Mouse (Mus musculus): ENCODE results near the gene Card10. TPM values are rescaled to one million over a fixed set of nuclear protein-coding genes. Genes with fewer than 3 reads are reported as not detected.
A peak's percentile ranks its signal among the peaks of the same experiment; 100 is the strongest.

Gene Card10
- polyA plus RNA-seq, 1 experiment: 24.2 TPM

DNA sequence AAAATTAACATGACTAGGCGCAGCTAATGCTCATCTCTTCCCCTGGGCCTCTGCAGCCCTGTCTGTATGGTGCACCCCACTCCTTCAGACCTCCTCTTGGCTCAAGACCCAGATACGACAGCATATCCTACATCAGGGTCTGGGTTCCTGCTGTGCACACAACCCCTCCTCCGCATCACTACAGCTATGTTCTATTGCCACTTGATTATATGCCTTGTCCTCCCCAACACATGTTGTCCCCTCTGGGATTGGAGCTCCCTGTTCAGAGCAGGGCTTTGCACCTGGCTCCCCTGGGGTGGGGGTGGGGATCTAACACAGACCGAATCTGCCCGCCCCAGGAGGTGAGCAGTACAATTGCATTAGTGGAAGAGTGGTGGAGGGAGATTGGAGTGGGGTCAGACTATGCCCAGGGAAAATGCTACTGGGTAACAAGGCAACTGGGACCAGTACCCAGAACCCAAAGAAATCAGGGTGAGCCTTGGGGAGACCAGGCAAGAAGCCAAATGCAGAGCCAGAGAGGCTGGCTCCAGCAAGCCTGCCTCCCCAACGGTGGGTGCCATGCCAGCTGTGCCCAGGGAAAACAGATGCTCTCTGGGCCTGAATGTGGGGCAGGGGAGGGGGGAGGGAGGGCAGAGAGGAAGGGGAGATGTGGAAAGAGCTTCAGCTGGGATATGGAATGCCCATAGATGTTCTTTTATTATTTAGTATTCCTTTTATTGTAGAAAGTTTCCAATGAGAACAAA lies 52.1 kb downstream of the Card10 start:
- no peak for DNase-seq (ENCODE audit: low read depth, low spot score)
- 36% methylated on average over 6 of the region's 6 CpGs for WGBS

DNA sequence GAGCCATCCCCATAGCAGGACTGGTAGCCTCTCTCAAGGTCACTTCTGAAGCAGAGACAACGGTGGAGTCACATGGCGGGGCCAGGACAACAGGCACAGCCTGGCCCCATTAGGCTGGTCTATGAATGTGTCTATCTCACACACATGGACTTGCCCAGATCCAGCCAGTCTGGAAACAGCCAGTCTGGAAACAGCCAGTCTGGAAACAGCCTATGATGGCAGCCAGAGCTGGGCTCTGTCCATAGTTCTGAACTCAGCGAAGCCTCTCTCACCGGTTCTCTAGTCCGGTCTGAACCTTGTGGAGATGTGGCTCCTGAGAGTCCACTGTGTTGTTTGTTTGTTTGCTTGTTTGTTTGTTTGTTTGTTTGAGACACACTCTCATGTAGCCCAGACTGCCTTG lies 53.0 kb downstream of the Card10 start:
- no peak for DNase-seq (ENCODE audit: low read depth, low spot score)
- 36% methylated on average over 5 of the region's 5 CpGs for WGBS

DNA sequence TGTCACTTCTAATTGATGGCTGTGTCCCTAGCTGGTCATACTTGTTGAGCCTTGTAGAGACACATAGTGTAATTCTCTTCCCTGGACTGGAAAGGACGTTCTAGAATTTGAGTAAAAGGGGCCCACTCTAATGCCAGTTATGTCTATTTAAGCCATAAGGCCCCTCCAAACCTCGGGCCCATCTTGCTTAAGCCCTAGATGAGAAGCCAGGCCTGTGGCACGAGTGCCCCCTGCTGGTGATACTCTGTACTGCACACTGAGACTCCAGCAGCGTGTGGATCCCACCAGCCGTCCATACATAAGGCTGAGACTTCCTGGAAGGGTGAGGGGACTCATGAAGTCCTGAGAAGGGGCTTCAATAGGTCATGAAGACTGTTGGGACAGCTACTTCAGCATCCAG lies 58.6 kb downstream of the Card10 start:
- peak; percentile 25 for DNase-seq (ENCODE audit: low read depth, low spot score)
- 4% methylated on average over 5 of the region's 5 CpGs for WGBS

DNA sequence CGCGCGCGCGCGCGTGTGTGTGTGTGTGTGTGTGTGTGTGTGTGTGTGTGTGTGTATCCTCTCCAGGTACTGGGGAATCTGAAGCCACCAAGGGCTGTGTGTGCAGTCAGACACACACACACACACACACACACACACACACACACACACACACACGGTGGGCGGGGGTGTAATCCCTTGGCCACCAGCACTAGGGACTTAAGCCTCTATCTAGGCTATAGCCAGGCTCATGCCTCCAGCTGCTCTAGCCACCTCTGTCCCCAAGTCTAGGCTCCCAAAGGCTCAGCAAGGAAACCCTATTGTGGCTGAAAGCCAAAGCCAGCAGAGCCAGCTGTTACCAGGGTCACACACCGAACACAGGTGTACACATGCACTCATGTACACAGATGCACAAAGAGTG lies 60.0 kb downstream of the Card10 start:
- no peak for DNase-seq (ENCODE audit: low read depth, low spot score)

DNA sequence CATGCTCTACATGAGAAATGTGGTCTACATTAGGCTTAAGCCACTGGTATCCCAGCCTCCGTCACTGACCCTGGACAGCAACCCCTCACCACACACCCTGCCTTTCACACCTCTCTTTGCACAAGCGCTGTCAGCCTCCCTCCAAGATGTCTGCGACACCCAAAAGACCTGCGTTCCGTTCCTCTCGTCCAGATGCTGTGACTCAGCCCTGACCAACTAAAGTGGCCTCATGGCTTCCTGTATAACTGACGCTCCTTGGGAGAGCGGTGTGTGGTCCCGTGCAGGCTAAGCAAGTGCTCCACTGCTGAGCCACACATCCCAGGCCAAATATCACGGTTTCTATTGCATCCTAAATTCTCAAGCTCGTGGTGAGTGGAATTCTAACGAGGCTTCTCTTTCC lies 62.2 kb downstream of the Card10 start:
- 46% methylated on average over 12 of the region's 12 CpGs for WGBS
- DNase-seq (ENCODE audit: low read depth, low spot score): no peak

More for the DNA sequence above, 60.0 kb downstream of the Card10 start:
- 83% methylated on average over 8 of the region's 10 CpGs for WGBS

DNA sequence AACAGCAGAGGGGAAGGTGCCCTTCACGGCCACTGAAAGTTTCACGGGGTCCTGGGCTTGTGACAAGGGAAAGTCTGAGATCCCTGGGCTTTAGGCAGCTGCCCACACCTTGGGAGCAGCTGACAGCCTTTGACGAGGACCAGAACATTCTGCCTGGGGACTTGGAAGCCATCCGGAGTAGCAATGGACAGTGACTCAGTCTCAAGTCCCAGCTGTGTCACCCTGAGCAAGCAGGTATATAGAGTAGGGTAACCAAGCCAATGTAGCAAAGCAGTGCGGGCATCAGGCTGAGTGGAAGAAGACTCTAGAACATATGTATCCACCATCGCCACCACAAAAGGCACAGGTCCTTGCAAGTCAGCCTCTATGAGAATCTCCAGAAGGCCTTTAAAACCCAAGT lies 65.7 kb downstream of the Card10 start:
- WGBS: 55% methylated on average over 6 of the region's 6 CpGs
- DNase-seq (ENCODE audit: low read depth, low spot score): no peak

DNA sequence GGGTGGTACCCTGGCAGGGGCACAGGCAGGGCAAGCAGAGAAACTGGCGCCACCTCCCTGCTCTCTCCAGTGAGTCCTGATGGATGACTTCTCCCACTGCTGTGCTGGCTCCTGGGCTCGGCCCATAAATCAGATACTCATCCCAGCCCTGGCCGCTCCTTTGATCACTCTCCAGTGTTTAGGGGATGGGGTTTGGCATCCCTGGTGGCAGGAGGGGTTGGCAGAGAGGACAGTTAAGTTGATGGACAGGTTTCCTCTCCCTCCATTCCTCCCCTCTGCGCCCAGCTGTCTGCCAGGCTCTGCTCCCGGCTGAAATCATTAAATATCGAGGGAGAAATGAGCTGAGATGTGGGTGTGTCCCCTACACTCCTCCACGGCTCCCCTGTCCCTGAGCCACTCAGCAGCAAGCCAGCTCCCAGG lies 66.2 kb downstream of the Card10 start:
- WGBS: 15% methylated on average over 7 of the region's 7 CpGs
- no peak for DNase-seq (ENCODE audit: low read depth, low spot score)

DNA sequence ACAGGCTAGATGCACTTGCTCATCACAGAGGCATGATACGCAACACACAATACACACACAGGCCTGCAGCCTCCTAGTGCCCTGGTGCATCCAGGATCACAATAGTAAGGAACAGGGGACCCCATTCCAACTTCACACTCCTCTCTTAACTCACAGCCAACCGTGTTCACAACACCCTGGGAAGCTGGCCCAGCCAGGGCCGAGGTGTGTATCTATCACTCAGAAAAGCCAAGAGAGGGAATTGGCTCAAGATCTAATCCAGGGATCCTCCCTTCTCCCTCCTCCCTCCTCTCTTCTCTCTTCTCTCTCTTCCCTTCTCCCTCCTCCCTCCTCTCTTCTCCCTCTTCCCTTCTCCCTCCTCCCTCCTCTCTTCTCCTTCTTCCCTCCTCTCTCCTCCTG lies 66.7 kb downstream of the Card10 start:
- no peak for DNase-seq (ENCODE audit: low read depth, low spot score)
- WGBS: 46% methylated on average over 3 of the region's 3 CpGs

DNA sequence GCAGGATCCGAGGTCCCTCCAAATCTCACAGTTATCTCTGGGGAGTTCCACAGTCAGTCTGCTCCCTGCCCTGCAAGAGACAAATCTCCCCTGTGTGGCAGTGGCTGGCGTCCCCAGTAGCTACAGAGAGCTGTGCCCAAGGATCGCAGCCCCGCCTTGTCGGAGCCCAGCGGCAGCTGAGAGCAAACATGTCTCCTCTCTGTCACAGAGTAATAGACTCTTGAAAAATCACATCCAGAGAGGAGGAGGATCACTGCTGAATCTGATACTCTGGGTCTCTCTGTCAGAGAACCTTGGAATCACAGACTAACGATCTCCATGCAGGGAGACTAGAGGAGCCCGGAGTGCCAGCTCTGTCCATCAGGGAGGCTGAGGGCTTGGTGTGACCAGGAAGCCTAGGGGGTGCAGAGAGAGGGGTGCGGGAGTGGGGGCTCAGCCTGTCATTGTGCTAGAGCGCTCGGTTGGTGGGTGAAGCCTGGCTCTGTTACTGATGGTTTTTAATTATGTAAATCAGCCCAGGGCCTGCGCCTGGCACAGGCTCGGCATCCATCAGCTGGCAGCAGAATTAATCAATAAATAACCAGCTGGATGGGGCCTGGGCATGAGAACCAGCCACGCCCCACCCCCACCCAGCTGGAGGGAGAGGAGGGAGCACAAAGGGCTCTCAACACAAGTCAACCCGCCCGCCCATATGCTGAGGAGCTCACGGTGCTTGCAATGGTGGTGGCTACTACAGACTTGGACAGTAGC lies 67.2 kb downstream of the Card10 start:
- DNase-seq (ENCODE audit: low read depth, low spot score): no peak
- 23% methylated on average over 17 of the region's 17 CpGs for WGBS

DNA sequence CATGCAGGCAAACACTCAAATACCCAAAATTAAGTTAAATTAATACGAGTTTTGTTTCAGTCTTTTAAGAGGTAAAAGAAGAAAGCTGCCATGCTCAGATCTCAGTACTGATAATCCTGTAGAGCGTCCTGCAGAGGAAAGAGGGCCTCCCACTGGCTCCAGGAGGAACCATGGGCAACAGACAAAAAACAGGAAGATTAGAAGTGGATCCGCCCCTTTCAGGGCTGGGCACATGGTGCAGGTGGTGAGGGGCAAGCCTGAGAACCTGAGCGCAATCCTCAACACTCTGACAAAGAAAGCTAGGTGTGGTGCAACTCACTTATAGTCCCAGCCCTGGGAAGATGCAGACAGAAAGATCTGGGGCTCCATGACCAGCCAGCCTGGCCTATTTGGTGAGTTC lies 71.0 kb downstream of the Card10 start:
- 56% methylated on average over 4 of the region's 4 CpGs for WGBS
- no peak for DNase-seq (ENCODE audit: low read depth, low spot score)

DNA sequence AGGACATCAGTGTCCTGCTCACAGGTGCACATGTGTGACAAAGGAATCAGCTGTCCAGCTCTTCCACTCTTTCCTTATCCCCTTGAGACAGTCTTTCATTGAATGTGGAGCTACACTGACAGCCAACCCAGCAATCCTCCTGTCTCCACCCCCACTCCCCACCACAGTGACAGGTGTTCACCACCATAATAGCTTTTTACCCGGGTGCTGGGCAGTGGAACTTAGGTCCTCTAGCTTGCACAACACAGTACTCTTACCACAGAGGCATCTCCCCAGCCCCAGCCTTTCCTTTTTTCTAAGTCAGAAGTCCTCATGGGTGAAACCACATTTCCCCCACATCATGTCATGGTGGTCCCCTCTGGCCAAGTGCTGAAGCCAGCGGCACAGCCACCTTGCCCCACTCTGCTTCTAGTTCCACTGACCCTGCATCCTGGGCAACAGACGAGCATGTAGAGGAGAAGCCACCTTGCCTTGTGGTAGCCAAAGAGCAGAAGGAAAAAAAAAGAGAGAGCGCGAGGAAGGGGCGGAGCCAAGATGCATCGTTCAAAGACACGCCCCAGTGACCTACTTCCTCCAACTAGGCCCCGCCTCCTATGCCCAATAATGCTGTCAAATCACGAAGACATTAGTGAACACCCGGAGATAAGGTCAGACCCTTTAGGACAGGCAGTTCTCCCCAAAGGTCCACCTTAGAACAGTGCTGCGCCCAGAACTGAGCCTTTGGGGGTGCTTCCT lies 72.4 kb downstream of the Card10 start:
- 64% methylated on average over 12 of the region's 12 CpGs for WGBS
- DNase-seq (ENCODE audit: low read depth, low spot score): no peak

DNA sequence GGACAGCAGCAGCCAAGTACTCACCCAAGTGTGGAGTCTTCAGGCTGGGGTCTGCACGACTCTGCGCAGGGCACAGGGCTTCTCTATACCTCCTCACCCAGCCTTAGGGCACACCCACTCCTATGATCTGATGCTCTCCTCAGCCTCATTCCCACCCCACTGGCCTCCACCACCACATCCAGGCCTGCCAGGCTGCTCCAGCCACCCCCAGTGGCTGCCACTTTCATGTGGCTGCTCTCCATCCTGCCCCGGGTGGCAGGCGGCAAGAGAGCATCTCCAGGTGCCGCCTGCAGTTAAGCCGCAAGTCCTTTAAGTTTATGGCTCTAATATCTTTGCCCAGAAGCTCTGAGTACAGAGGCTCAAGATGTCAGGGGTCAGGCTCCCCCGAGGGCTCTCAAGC lies 76.1 kb downstream of the Card10 start:
- 39% methylated on average over 7 of the region's 7 CpGs for WGBS
- DNase-seq (ENCODE audit: low read depth, low spot score): no peak

Other genes starting within 250 kb of the Card10 start
- gene Rac2, start 230.3 kb downstream of the Card10 start, polyA plus RNA-seq (2012; rRNA removed): 137 and 139 TPM in 2 replicates
- 13.0 and 16.3 TPM in 2 replicates for gene Cyth4, start 206.0 kb downstream of the Card10 start, polyA plus RNA-seq (2012; rRNA removed)
- 0.18 and 0.24 TPM in 2 replicates for gene Elfn2, start 84.3 kb downstream of the Card10 start, polyA plus RNA-seq (2012; rRNA removed)
- 8.6 and 8.8 TPM in 2 replicates for gene Mfng, start 29.6 kb downstream of the Card10 start, polyA plus RNA-seq (2012; rRNA removed)
- 21.1 and 25.7 TPM in 2 replicates for gene Cdc42ep1, start 39.6 kb upstream of the Card10 start, polyA plus RNA-seq (2012; rRNA removed)
- gene Lgals2, start 52.5 kb upstream of the Card10 start, polyA plus RNA-seq (2012; rRNA removed): 4,393 and 4,778 TPM in 2 replicates
- gene Gga1, start 74.1 kb upstream of the Card10 start, polyA plus RNA-seq (2012; rRNA removed): 62.7 and 72.9 TPM in 2 replicates
- gene Gm49510, start 96.6 kb upstream of the Card10 start, polyA plus RNA-seq (2012; rRNA removed): 0.11 and 0.14 TPM in 2 replicates
- 24.7 and 35.2 TPM in 2 replicates for gene Sh3bp1, start 96.7 kb upstream of the Card10 start, polyA plus RNA-seq (2012; rRNA removed)
- 3.6 and 4.0 TPM in 2 replicates for gene Pdxp, start 110.9 kb upstream of the Card10 start, polyA plus RNA-seq (2012; rRNA removed)
- 233 and 310 TPM in 2 replicates for gene Lgals1, start 123.7 kb upstream of the Card10 start, polyA plus RNA-seq (2012; rRNA removed)
- gene Nol12, start 131.9 kb upstream of the Card10 start, polyA plus RNA-seq (2012; rRNA removed): 18.9 and 19.6 TPM in 2 replicates
- 45.2 and 70.2 TPM in 2 replicates for gene Triobp, start 144.7 kb upstream of the Card10 start, polyA plus RNA-seq (2012; rRNA removed)
- gene H1f0, start 225.4 kb upstream of the Card10 start, polyA plus RNA-seq (2012; rRNA removed): 96.0 and 140 TPM in 2 replicates
- gene Galr3, start 238.8 kb upstream of the Card10 start, polyA plus RNA-seq (2012; rRNA removed): 0.33 and 1.0 TPM in 2 replicates